Mouse (Mus musculus): ENCODE measurements around the gene Nav2.

The Nav2 gene

GRCm38 (mm10) chr7:48937562-48937961 is 29.0 kb downstream of the Nav2 start:
- no peak for DNase-seq (ENCODE audit: low spot score)

GRCm38 (mm10) chr7:48938190-48938589 is 29.7 kb downstream of the Nav2 start:
- no peak for DNase-seq (ENCODE audit: low spot score)

GRCm38 (mm10) chr7:48948381-48949108 is 40.0 kb downstream of the Nav2 start:
- DNase-seq (ENCODE audit: low spot score) = no peak

GRCm38 (mm10) chr7:48954501-48954900 is 46.0 kb downstream of the Nav2 start:
- DNase-seq (ENCODE audit: low spot score) = no peak

GRCm38 (mm10) chr7:48958528-48959315 is 50.2 kb downstream of the Nav2 start:
- peak; percentile 22 for DNase-seq (ENCODE audit: low spot score)

GRCm38 (mm10) chr7:48959316-48959661 is 50.8 kb downstream of the Nav2 start:
- DNase-seq (ENCODE audit: low spot score) = no peak

- DNase-seq (ENCODE audit: low spot score) = no peak
Measured at GRCm38 (mm10) chr7:48960152-48960551, 51.6 kb downstream of the Nav2 start.

- DNase-seq (ENCODE audit: low spot score) = no peak
Measured at GRCm38 (mm10) chr7:48961501-48961900, 53.0 kb downstream of the Nav2 start.

- DNase-seq (ENCODE audit: low spot score) = no peak
Measured at GRCm38 (mm10) chr7:48961935-48962334, 53.4 kb downstream of the Nav2 start.

- DNase-seq (ENCODE audit: low spot score) = no peak
Measured at GRCm38 (mm10) chr7:48963112-48963511, 54.6 kb downstream of the Nav2 start.

GRCm38 (mm10) chr7:48963554-48963953 is 55.0 kb downstream of the Nav2 start:
- DNase-seq (ENCODE audit: low spot score) = no peak

GRCm38 (mm10) chr7:48965796-48966512 is 57.4 kb downstream of the Nav2 start:
- DNase-seq (ENCODE audit: low spot score) = no peak

GRCm38 (mm10) chr7:48981013-48981412 is 72.5 kb downstream of the Nav2 start:
- no peak for DNase-seq (ENCODE audit: low spot score)

GRCm38 (mm10) chr7:48981814-48982213 is 73.3 kb downstream of the Nav2 start:
- no peak for DNase-seq (ENCODE audit: low spot score)

GRCm38 (mm10) chr7:48982573-48982972 is 74.1 kb downstream of the Nav2 start:
- no peak for DNase-seq (ENCODE audit: low spot score)

GRCm38 (mm10) chr7:48991911-48992552 is 83.5 kb downstream of the Nav2 start:
- DNase-seq (ENCODE audit: low spot score) = no peak

GRCm38 (mm10) chr7:48995171-48995570 is 86.7 kb downstream of the Nav2 start:
- no peak for DNase-seq (ENCODE audit: low spot score)

GRCm38 (mm10) chr7:48995701-48996100 is 87.2 kb downstream of the Nav2 start:
- no peak for DNase-seq (ENCODE audit: low spot score)

- no peak for DNase-seq (ENCODE audit: low spot score)
Measured at GRCm38 (mm10) chr7:48996829-48997228, 88.3 kb downstream of the Nav2 start.

GRCm38 (mm10) chr7:48998097-48998496 is 89.6 kb downstream of the Nav2 start:
- no peak for DNase-seq (ENCODE audit: low spot score)

GRCm38 (mm10) chr7:48998595-48998994 is 90.1 kb downstream of the Nav2 start:
- no peak for DNase-seq (ENCODE audit: low spot score)

GRCm38 (mm10) chr7:49000816-49001215 is 92.3 kb downstream of the Nav2 start:
- DNase-seq (ENCODE audit: low spot score) = no peak

All from urinary bladder, postnatal 25 days (tissue).